Mouse (Mus musculus): ENCODE results near the gene Hdhd5. TPM values are rescaled to one million over a fixed set of nuclear protein-coding genes. Genes with fewer than 3 reads are reported as not detected.

Gene Hdhd5
- polyA plus RNA-seq, 1 experiment from 2014 or later, result 15.6 TPM

- no peak overlapping the region for H3K27ac ChIP-seq (ENCODE audit: low read depth)
- under 1% methylated on average over 94 of the region's 95 CpGs for WGBS
- H3K36me3 ChIP-seq (ENCODE audit: insufficient read depth), result no peaks in the 10 kb centered on the region
- peak overlapping the region; percentile 59 for H3K4me3 ChIP-seq (ENCODE audit: low read depth, low read length)
- peak; percentile 73 for DNase-seq
- peak overlapping the region; percentile 49 for H3K9ac ChIP-seq
- no peaks in the 10 kb centered on the region for H3K9me3 ChIP-seq (ENCODE audit: low read depth, low read length)
- H3K4me2 ChIP-seq, result peak overlapping the region; percentile 99
- peak; percentile 55; the same call in 1 of the 2 replicates for ATAC-seq (ENCODE audit: insufficient read depth)
- TF ChIP-seq CTCF (IDR thresholded peaks at IDR 0.05; ENCODE audit: low read depth), result no peak
- 0 out of 2 replicates have a peak, but pooled peaks cover 9% of the 10 kb centered on the region for H3K4me1 ChIP-seq (ENCODE audit: insufficient read depth)
- H3K27me3 ChIP-seq (ENCODE audit: insufficient read depth, low read length), result peaks cover 26% of the 10 kb centered on the region
Observed at GRCm38 (mm10) chr6:120492499-120493373, 38.4 kb downstream of the Hdhd5 start.

- Histone ChIP-seq H3K9ac (no peak overlapping the region), H3K4me1 (ENCODE audit: insufficient read depth) (0 out of 2 replicates have a peak, but pooled peaks cover 9% of the 10 kb centered on the region), H3K4me3 (ENCODE audit: low read depth, low read length) (peak overlapping the region; percentile 59), H3K27me3 (ENCODE audit: insufficient read depth, low read length) (peaks cover 26% of the 10 kb centered on the region), H3K4me2 (peak overlapping the region; percentile 99), H3K27ac (ENCODE audit: low read depth) (no peak overlapping the region), H3K36me3 (ENCODE audit: insufficient read depth) (no peaks in the 10 kb centered on the region), H3K9me3 (ENCODE audit: low read depth, low read length) (no peaks in the 10 kb centered on the region)
- TF ChIP-seq CTCF (IDR thresholded peaks at IDR 0.05; ENCODE audit: low read depth), result no peak
- DNase-seq (peak; percentile 53), ATAC-seq (ENCODE audit: insufficient read depth) (peak; percentile 51; the same call in 1 of the 2 replicates)
- 8% methylated on average over 22 of the region's 22 CpGs for WGBS
Observed at GRCm38 (mm10) chr6:120491862-120492498, 39.1 kb downstream of the Hdhd5 start.

- ATAC-seq (ENCODE audit: insufficient read depth) (no peak), DNase-seq (no peak)
- Histone ChIP-seq H3K9ac (no peak overlapping the region), H3K4me3 (ENCODE audit: low read depth, low read length) (no peak overlapping the region), H3K27me3 (ENCODE audit: insufficient read depth, low read length) (peaks cover 26% of the 10 kb centered on the region), H3K36me3 (ENCODE audit: insufficient read depth) (no peaks in the 10 kb centered on the region), H3K27ac (ENCODE audit: low read depth) (no peak overlapping the region), H3K4me1 (ENCODE audit: insufficient read depth) (0 out of 2 replicates have a peak, but pooled peaks cover 9% of the 10 kb centered on the region), H3K4me2 (no peak overlapping the region), H3K9me3 (ENCODE audit: low read depth, low read length) (no peaks in the 10 kb centered on the region)
- WGBS, result 47% methylated on average over 7 of the region's 7 CpGs
- no peak for TF ChIP-seq CTCF (IDR thresholded peaks at IDR 0.05; ENCODE audit: low read depth)
Observed at GRCm38 (mm10) chr6:120491064-120491463, 40.1 kb downstream of the Hdhd5 start.

GRCm38 (mm10) chr6:120489461-120489860 is 41.7 kb downstream of the Hdhd5 start:
- no peak for TF ChIP-seq CTCF (IDR thresholded peaks at IDR 0.05; ENCODE audit: low read depth)
- Histone ChIP-seq H3K9me3 (ENCODE audit: low read depth, low read length) (no peaks in the 10 kb centered on the region), H3K4me1 (ENCODE audit: insufficient read depth) (0 out of 2 replicates have a peak, but pooled peaks cover 9% of the 10 kb centered on the region), H3K27me3 (ENCODE audit: insufficient read depth, low read length) (peaks cover 26% of the 10 kb centered on the region), H3K9ac (no peak overlapping the region), H3K4me3 (ENCODE audit: low read depth, low read length) (no peak overlapping the region), H3K36me3 (ENCODE audit: insufficient read depth) (no peaks in the 10 kb centered on the region), H3K27ac (ENCODE audit: low read depth) (no peak overlapping the region), H3K4me2 (no peak overlapping the region)
- 51% methylated on average over 2 of the region's 2 CpGs for WGBS
- DNase-seq, result no peak
- ATAC-seq (ENCODE audit: insufficient read depth), result no peak

GRCm38 (mm10) chr6:120488647-120489046 is 42.5 kb downstream of the Hdhd5 start:
- H3K4me2 ChIP-seq, result no peak overlapping the region
- ATAC-seq (ENCODE audit: insufficient read depth) (no peak), DNase-seq (no peak)
- H3K9me3 ChIP-seq (ENCODE audit: low read depth, low read length), result no peaks in the 10 kb centered on the region
- WGBS, result 41% methylated on average over 3 of the region's 3 CpGs
- TF ChIP-seq CTCF (IDR thresholded peaks at IDR 0.05; ENCODE audit: low read depth), result no peak
- H3K4me1 ChIP-seq (ENCODE audit: insufficient read depth), result 0 out of 2 replicates have a peak, but pooled peaks cover 9% of the 10 kb centered on the region
- H3K27me3 ChIP-seq (ENCODE audit: insufficient read depth, low read length), result peaks cover 25% of the 10 kb centered on the region
- H3K9ac ChIP-seq, result no peak overlapping the region
- no peak overlapping the region for H3K27ac ChIP-seq (ENCODE audit: low read depth)
- no peaks in the 10 kb centered on the region for H3K36me3 ChIP-seq (ENCODE audit: insufficient read depth)
- H3K4me3 ChIP-seq (ENCODE audit: low read depth, low read length), result no peak overlapping the region

GRCm38 (mm10) chr6:120486051-120486510 is 45.0 kb downstream of the Hdhd5 start:
- no peak for DNase-seq
- Histone ChIP-seq H3K4me1 (ENCODE audit: insufficient read depth) (no peaks in the 10 kb centered on the region), H3K9me3 (ENCODE audit: low read depth, low read length) (no peaks in the 10 kb centered on the region), H3K36me3 (ENCODE audit: insufficient read depth) (no peaks in the 10 kb centered on the region), H3K27me3 (ENCODE audit: insufficient read depth, low read length) (no peaks in the 10 kb centered on the region), H3K4me3 (ENCODE audit: low read depth, low read length) (no peak overlapping the region), H3K9ac (no peak overlapping the region), H3K4me2 (no peak overlapping the region), H3K27ac (ENCODE audit: low read depth) (no peak overlapping the region)
- no peak for TF ChIP-seq CTCF (IDR thresholded peaks at IDR 0.05; ENCODE audit: low read depth)
- 33% methylated on average over 8 of the region's 8 CpGs for whole genome bisulfite sequencing
- ATAC-seq (ENCODE audit: insufficient read depth), result no peak

GRCm38 (mm10) chr6:120485038-120485437 is 46.1 kb downstream of the Hdhd5 start:
- 61% methylated on average over 3 of the region's 3 CpGs for WGBS
- DNase-seq (no peak), ATAC-seq (ENCODE audit: insufficient read depth) (no peak)
- no peak for TF ChIP-seq CTCF (IDR thresholded peaks at IDR 0.05; ENCODE audit: low read depth)
- H3K4me3 ChIP-seq (ENCODE audit: low read depth, low read length), result no peak overlapping the region
- no peak overlapping the region for H3K27ac ChIP-seq (ENCODE audit: low read depth)
- no peaks in the 10 kb centered on the region for H3K4me1 ChIP-seq (ENCODE audit: insufficient read depth)
- H3K9me3 ChIP-seq (ENCODE audit: low read depth, low read length), result no peaks in the 10 kb centered on the region
- no peaks in the 10 kb centered on the region for H3K27me3 ChIP-seq (ENCODE audit: insufficient read depth, low read length)
- H3K9ac ChIP-seq, result no peak overlapping the region
- H3K36me3 ChIP-seq (ENCODE audit: insufficient read depth), result no peaks in the 10 kb centered on the region
- no peak overlapping the region for H3K4me2 ChIP-seq

Measured in lung, embryonic 14.5 days (tissue).